Mouse (Mus musculus) midbrain, embryonic 13.5 days (tissue): ENCODE data around the gene Cabp1. TPM values are rescaled to one million over a fixed set of nuclear protein-coding genes. Genes with fewer than 3 reads are reported as not detected.
"Not testable (repeated sequence)": the region's sequence is repeated elsewhere in the genome, so short reads cannot be mapped to it uniquely, and the experiment has no call there.

ENCODE experiments used
- ATAC-seq: fragments of 200-750 bp; cut with Nextera tagmentation; 2 replicates; pipeline ENCODE4 v1.8.0; 2017; ENCODE audit warnings: mild to moderate bottlenecking, moderate TSS enrichment, moderate library complexity
- H3K27ac ChIP-seq: fragments of 300-500 bp; sonication (generic); 2 replicates; pipeline ENCODE4 v1.5.1; 2015; ENCODE audit warnings: inconsistent platforms, mild to moderate bottlenecking, moderate library complexity
- H3K27me3 ChIP-seq: fragments of 300-500 bp; sonication (generic); 2 replicates; pipeline ENCODE4 v1.6.1; 2015; ENCODE audit warnings: mild to moderate bottlenecking, inconsistent platforms
- H3K36me3 ChIP-seq: fragments of 300-500 bp; sonication (generic); 2 replicates; pipeline ENCODE4 v1.6.1; 2015; ENCODE audit warnings: mild to moderate bottlenecking, inconsistent platforms
- H3K4me1 ChIP-seq: fragments of 300-500 bp; sonication (generic); replicated peaks from 2 replicates; pipeline ENCODE4 v1.6.1; 2015; ENCODE audit warnings: inconsistent platforms
- H3K4me2 ChIP-seq: fragments of 300-500 bp; sonication (generic); replicated peaks from 2 replicates; pipeline ENCODE4 v1.6.1; 2015; ENCODE audit warnings: moderate library complexity, mild to moderate bottlenecking, inconsistent platforms
- H3K4me3 ChIP-seq: fragments of 300-500 bp; sonication (generic); replicated peaks from 2 replicates; pipeline ENCODE4 v1.5.1; 2015; ENCODE audit warnings: mild to moderate bottlenecking, inconsistent platforms
- H3K9ac ChIP-seq: fragments of 300-500 bp; sonication (generic); replicated peaks from 2 replicates; pipeline ENCODE4 v1.6.1; 2015; ENCODE audit warnings: mild to moderate bottlenecking, inconsistent platforms
- H3K9me3 ChIP-seq: fragments of 300-500 bp; sonication (generic); 2 replicates; pipeline ENCODE4 v1.6.1; 2016; ENCODE audit warnings: mild to moderate bottlenecking, inconsistent platforms
- WGBS: fragments of 180-500 bp; shearing (Covaris S2); methylation state at CpG from one replicate; pipeline ENCODE4 v1.1.7; 2015; 5-methylcytosine and 5-hydroxymethylcytosine counted together
- polyA plus RNA-seq: library from polyadenylated mRNA; unstranded; fragments of >200 nt; fragmentation: Nextera tagmentation; extraction: Ambion mirVana; gene quantifications from 2 replicates; pipeline ENCODE4 v1.2.1, GENCODE M21; 2015

Cabp1 gene
- polyA plus RNA-seq, 1 experiment from 2014 or later, result 2.7 TPM

DNA sequence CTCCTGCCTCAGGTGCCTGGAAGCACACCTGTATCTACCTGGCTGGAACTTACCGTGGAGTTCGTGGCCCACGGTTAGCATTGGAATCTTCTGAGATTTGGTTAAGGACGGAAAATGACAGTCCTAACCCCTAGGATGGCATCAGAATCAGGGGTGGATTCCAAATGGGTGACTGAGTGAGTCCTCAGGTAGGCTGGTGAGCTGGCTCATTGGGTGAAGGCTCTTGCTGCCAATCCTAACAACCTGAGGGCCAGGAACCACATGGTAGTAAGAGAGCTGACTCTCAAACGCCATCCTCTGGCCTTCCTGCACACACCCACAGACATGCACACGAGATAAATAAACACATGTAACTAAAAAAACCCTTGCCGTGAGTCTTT lies 27.4 kb downstream of the Cabp1 start:
- H3K9me3 ChIP-seq, result no peaks in the 10 kb centered on the region
- H3K4me3 ChIP-seq, result no peak overlapping the region
- peaks cover 6% of the 10 kb centered on the region; the same call in 1 of the 2 replicates for H3K4me1 ChIP-seq
- no peaks in the 10 kb centered on the region for H3K27me3 ChIP-seq
- no peaks in the 10 kb centered on the region for H3K36me3 ChIP-seq
- 83% methylated on average over 7 of the region's 7 CpGs for WGBS
- H3K4me2 ChIP-seq, result no peak overlapping the region
- no peak overlapping the region; the same call in 1 of the 2 replicates for H3K27ac ChIP-seq
- no peak for ATAC-seq
- no peak overlapping the region for H3K9ac ChIP-seq

DNA sequence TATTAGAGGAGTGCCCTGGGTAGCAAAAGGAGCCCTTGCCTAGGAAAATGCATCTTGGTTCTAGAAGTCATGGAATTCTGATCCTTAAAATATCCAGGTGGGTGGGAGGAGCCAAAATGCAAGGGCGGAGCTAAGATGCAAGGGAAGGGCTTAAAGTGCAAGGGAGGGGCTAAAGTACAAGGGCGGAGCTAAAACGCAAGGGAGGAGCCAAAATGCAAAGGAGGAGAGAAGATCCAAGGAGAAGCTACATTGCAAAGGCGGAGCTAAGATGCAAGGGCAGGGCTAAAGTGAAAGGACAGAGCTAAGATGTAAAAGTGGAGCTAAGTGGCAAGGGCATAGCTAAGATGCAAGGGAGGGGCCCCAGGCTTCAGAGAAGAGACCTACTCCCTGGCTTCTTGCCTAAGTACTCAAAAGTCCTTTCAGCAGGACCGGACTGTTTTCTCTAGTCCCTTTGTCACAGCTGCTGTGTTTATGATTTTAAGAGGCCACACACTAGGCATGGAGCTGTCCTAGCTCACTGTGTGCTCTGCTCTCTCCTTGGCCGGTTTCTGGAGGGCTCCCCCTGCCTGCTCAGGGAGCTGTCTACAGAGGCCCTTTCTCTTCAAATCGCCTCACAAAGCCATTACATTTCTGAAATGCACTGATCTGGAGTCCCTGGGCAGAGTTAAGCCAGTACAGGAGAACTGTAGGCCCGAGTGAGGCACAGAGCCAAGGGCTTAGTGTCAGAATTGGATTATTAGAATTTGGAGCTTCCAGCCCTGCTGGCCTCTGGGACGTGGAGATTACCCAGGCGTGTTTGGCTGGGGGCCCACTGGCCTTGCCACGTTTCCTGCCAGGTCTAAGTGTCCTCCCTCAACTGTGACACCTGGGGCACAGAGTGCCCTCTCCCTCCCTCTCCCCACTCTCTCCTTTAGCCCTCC lies 28.0 kb downstream of the Cabp1 start:
- ATAC-seq, result peak; percentile 58
- no peaks in the 10 kb centered on the region for H3K36me3 ChIP-seq
- H3K4me3 ChIP-seq, result no peak overlapping the region
- peaks cover 6% of the 10 kb centered on the region; the same call in 1 of the 2 replicates for H3K4me1 ChIP-seq
- no peak overlapping the region for H3K9ac ChIP-seq
- no peaks in the 10 kb centered on the region for H3K9me3 ChIP-seq
- WGBS, result 42% methylated on average over 11 of the region's 11 CpGs
- H3K27me3 ChIP-seq, result no peaks in the 10 kb centered on the region
- H3K27ac ChIP-seq, result peak overlapping the region; percentile 70
- no peak overlapping the region for H3K4me2 ChIP-seq

GRCm38 (mm10) chr5:115165351-115165750 lies 28.8 kb downstream of the Cabp1 start:
- Histone ChIP-seq H3K36me3 (no peaks in the 10 kb centered on the region), H3K9me3 (no peaks in the 10 kb centered on the region), H3K9ac (no peak overlapping the region), H3K4me3 (no peak overlapping the region), H3K4me1 (peaks cover 6% of the 10 kb centered on the region; the same call in 1 of the 2 replicates), H3K4me2 (no peak overlapping the region), H3K27me3 (no peaks in the 10 kb centered on the region), H3K27ac (no peak overlapping the region)
- 67% methylated on average over 9 of the region's 9 CpGs for WGBS
- no peak for ATAC-seq

- H3K27me3 ChIP-seq, H3K4me2 ChIP-seq, ATAC-seq, H3K9me3 ChIP-seq, H3K4me1 ChIP-seq, H3K9ac ChIP-seq, H3K27ac ChIP-seq, H3K4me3 ChIP-seq, H3K36me3 ChIP-seq: not testable (repeated sequence)
- 80% methylated on average over 4 of the region's 4 CpGs for WGBS
Observed at GRCm38 (mm10) chr5:115164446-115164845, 29.7 kb downstream of the Cabp1 start.

- WGBS, result 39% methylated on average over 8 of the region's 8 CpGs
- H3K36me3 ChIP-seq, result no peaks in the 10 kb centered on the region
- H3K4me2 ChIP-seq, result no peak overlapping the region
- peaks cover 4% of the 10 kb centered on the region for H3K4me1 ChIP-seq
- no peak overlapping the region for H3K9ac ChIP-seq
- no peaks in the 10 kb centered on the region for H3K9me3 ChIP-seq
- H3K27ac ChIP-seq, result no peak overlapping the region
- no peaks in the 10 kb centered on the region for H3K27me3 ChIP-seq
- ATAC-seq, result no peak
- H3K4me3 ChIP-seq, result no peak overlapping the region
Observed at GRCm38 (mm10) chr5:115163563-115163962, 30.6 kb downstream of the Cabp1 start.

DNA sequence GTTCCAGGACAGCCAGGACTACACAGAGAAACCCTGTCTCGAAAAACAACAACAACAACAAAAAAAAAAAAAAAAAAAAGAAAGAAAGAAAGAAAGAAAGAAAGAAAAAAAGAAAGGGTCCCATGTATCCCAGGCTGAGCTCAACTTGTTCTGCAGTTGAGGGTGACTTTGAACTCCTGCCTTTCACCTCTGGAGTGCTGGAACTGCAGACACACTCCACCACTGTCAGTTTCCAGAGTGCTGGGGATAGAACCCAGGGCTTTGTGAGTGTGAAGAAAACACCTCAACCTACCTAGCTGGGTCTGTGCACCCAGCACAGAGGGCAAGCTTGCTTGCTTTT lies 32.3 kb downstream of the Cabp1 start:
- not testable (repeated sequence) for ATAC-seq, H3K4me2 ChIP-seq, H3K36me3 ChIP-seq, H3K27me3 ChIP-seq, H3K4me3 ChIP-seq, H3K9ac ChIP-seq, H3K27ac ChIP-seq, H3K9me3 ChIP-seq
- peaks cover 11% of the 10 kb centered on the region for H3K4me1 ChIP-seq
- no CpG with 5 or more reads among the region's 1 CpGs for WGBS

DNA sequence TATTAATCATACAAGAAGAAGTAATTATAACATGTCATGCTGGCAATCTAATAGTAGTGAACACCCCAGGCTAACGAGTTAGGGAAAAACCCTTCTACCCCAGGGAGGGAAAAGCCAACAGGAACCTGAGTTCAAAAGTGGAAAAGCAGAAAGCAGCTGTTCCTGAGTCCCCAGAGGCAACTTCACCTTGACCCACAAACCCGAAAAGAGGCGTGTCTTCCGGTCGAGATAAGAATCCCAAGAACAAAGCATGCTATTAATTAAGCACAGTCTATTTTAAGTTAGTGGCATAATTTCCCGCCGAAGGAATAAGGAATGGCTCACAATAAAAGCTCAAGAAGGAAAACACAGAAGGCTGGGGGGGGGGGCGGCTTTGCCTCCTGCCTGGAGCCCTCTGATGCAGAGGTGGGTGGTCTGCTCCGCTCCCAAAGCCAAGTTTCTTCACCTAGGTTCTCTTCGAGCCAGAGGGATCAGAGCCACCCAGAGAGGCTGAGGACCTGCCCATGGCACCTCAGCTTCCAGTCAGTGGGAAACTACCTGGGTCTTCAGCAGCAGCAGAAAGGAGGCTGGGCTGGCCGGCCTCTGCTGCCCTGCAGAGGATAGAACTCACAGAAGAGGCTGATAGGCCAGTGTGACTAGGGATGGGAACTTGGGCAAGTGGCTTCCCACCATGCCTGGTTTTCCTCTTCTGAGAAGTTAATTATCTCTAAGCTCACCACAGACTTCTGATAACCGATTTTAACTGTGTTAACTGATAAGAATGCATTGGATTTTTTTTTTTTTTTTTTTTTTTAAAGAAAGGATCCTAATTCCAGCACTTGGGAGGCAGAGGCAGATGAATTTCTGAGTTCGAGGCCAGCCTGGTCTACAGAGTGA lies 32.9 kb downstream of the Cabp1 start:
- Histone ChIP-seq H3K9ac (no peak overlapping the region), H3K27ac (no peak overlapping the region), H3K4me2 (no peak overlapping the region), H3K4me1 (peaks cover 17% of the 10 kb centered on the region), H3K9me3 (no peaks in the 10 kb centered on the region), H3K36me3 (no peaks in the 10 kb centered on the region), H3K27me3 (no peaks in the 10 kb centered on the region), H3K4me3 (no peak overlapping the region)
- no peak for ATAC-seq
- WGBS, result 61% methylated on average over 13 of the region's 13 CpGs

- Histone ChIP-seq H3K27ac (no peak overlapping the region), H3K4me3 (no peak overlapping the region), H3K9ac (no peak overlapping the region), H3K4me2 (no peak overlapping the region), H3K27me3 (no peaks in the 10 kb centered on the region), H3K4me1 (peaks cover 23% of the 10 kb centered on the region), H3K36me3 (no peaks in the 10 kb centered on the region), H3K9me3 (no peaks in the 10 kb centered on the region)
- 79% methylated on average over 6 of the region's 6 CpGs for WGBS
- no peak for ATAC-seq
Observed at GRCm38 (mm10) chr5:115160655-115161054, 33.5 kb downstream of the Cabp1 start.

- 31% methylated on average over 12 of the region's 12 CpGs for WGBS
- H3K27ac ChIP-seq, result peak overlapping the region; percentile 98
Observed at GRCm38 (mm10) chr5:115159165-115159564, 35.0 kb downstream of the Cabp1 start.

GRCm38 (mm10) chr5:115158040-115158983 lies 35.9 kb downstream of the Cabp1 start, which contains the start of gene Mlec:
Gene Mlec (minus strand): TSS chr5:115158179.
- WGBS, result under 1% methylated on average over 69 of the region's 78 CpGs
- Histone ChIP-seq H3K4me3 (peak within 1 kb of the TSS; percentile 93), H3K27ac (peak within 1 kb of the TSS; percentile 98), H3K27me3 (no peaks in the 10 kb centered on the region), H3K36me3 (no peaks in the 10 kb centered on the region; the same call in 1 of the 2 replicates), H3K9me3 (no peaks in the 10 kb centered on the region), H3K4me2 (peak within 1 kb of the TSS; percentile 96), H3K9ac (peak within 1 kb of the TSS; percentile 95), H3K4me1 (peaks cover 43% of the 10 kb centered on the region)
- peak; percentile 97 for ATAC-seq

More at GRCm38 (mm10) chr5:115159165-115159564, 35.0 kb downstream of the Cabp1 start:
- peak overlapping the region; percentile 96 for H3K4me2 ChIP-seq
- H3K36me3 ChIP-seq, result no peaks in the 10 kb centered on the region
- H3K9ac ChIP-seq, result peak overlapping the region; percentile 76
- peak overlapping the region; percentile 93 for H3K4me3 ChIP-seq
- H3K27me3 ChIP-seq, result no peaks in the 10 kb centered on the region
- H3K4me1 ChIP-seq, result peaks cover 38% of the 10 kb centered on the region
- no peak for ATAC-seq
- no peaks in the 10 kb centered on the region for H3K9me3 ChIP-seq

DNA sequence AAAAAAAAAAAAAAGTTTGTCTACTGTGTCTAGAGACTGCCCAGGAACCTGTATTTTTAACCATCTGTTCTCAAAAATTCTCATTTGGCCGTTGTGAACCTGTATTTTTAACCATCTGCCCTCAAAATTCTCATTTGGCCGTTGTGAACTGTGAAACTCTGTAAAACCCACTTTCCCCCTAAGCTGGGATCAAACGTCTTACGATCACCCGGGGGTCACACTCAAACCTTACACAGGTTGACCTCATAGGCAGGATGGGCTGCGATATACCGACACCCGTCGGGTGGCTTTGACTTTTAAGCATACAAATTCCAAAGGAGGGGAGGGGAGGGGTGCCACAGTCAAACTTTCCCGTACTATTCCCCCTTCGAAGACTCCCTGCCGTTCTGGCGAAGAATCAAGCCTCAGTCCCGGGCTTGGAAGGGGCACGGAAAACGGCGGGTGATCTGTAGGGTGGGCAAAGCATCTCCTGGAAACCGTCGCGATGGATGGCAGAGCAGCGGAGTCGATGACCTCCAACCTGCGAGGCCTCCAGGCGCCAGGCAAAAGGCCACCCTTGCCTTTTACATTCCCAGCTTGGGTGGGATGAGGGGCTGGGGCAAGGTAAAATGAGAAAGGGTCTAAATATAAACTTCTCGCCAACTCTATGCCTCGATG lies 37.1 kb downstream of the Cabp1 start:
- H3K9me3 ChIP-seq, result no peaks in the 10 kb centered on the region
- H3K4me1 ChIP-seq, result peaks cover 53% of the 10 kb centered on the region
- no peak for ATAC-seq
- peak overlapping the region; percentile 98; the same call in 1 of the 2 replicates for H3K27ac ChIP-seq
- H3K9ac ChIP-seq, result peak overlapping the region; percentile 95
- peak overlapping the region; percentile 96 for H3K4me2 ChIP-seq
- peak overlapping the region; percentile 93 for H3K4me3 ChIP-seq
- H3K36me3 ChIP-seq, result no peaks in the 10 kb centered on the region; the same call in 1 of the 2 replicates
- WGBS, result 2% methylated on average over 26 of the region's 26 CpGs
- H3K27me3 ChIP-seq, result no peaks in the 10 kb centered on the region
